Mouse (Mus musculus) cerebral cortex, adult 2 months (tissue): ENCODE results near the gene Pigf.

Experiments used
- WGBS: fragments of 180-500 bp; shearing (Covaris S2); methylation state at CpG from one replicate; pipeline ENCODE4 v1.1.7; 2018; 5-methylcytosine and 5-hydroxymethylcytosine counted together

The Pigf gene

GRCm38 (mm10) chr17:86967536-86968525 is 57.4 kb downstream of the Pigf start:
- 65% methylated on average over 10 of the region's 10 CpGs for WGBS

GRCm38 (mm10) chr17:86967048-86967447 is 58.2 kb downstream of the Pigf start:
- 49% methylated on average over 12 of the region's 12 CpGs for whole genome bisulfite sequencing

GRCm38 (mm10) chr17:86966040-86966439 is 59.2 kb downstream of the Pigf start:
- WGBS = 74% methylated on average over 10 of the region's 10 CpGs

- WGBS = 60% methylated on average over 8 of the region's 8 CpGs
These were observed 60.1 kb downstream of the Pigf start for GRCm38 (mm10) chr17:86965121-86965520.

GRCm38 (mm10) chr17:86964502-86964901 is 60.7 kb downstream of the Pigf start:
- 4% methylated on average over 10 of the region's 10 CpGs for WGBS

- WGBS = 5% methylated on average over 6 of the region's 6 CpGs
These were observed 61.2 kb downstream of the Pigf start for GRCm38 (mm10) chr17:86964041-86964440.

GRCm38 (mm10) chr17:86963586-86963902 is 61.7 kb downstream of the Pigf start:
- WGBS = under 1% methylated on average over 26 of the region's 26 CpGs

- under 1% methylated on average over 75 of the region's 86 CpGs for WGBS
These were observed 62.2 kb downstream of the Pigf start, which contains the start of gene Rhoq for GRCm38 (mm10) chr17:86962894-86963585. Gene Rhoq, plus strand, starts transcription at chr17:86963082.

GRCm38 (mm10) chr17:86962297-86962893 is 62.8 kb downstream of the Pigf start:
- WGBS = under 1% methylated on average over 24 of the region's 24 CpGs

GRCm38 (mm10) chr17:86961301-86961841 is 63.8 kb downstream of the Pigf start:
- WGBS = 46% methylated on average over 8 of the region's 8 CpGs

- 88% methylated on average over 14 of the region's 14 CpGs for WGBS
These were observed 67.2 kb downstream of the Pigf start for GRCm38 (mm10) chr17:86957968-86958367.

- 93% methylated on average over 5 of the region's 5 CpGs for WGBS
These were observed 68.0 kb downstream of the Pigf start for GRCm38 (mm10) chr17:86957239-86957638.

GRCm38 (mm10) chr17:86948801-86949200 is 76.4 kb downstream of the Pigf start:
- 75% methylated on average over 6 of the region's 6 CpGs for WGBS

GRCm38 (mm10) chr17:86947840-86948796 is 77.1 kb downstream of the Pigf start, which contains the start of gene Atp6v1e2:
Gene Atp6v1e2, minus strand, starts transcription at chr17:86947897.
- WGBS = 65% methylated on average over 28 of the region's 28 CpGs
